Mouse (Mus musculus) ZHBTc4 (cell line): ENCODE results near the gene Gm21083.
"Not testable (repeated sequence)": the region's sequence is repeated elsewhere in the genome, so short reads cannot be mapped to it uniquely, and the experiment has no call there.

Experiments used
- DNase-seq: peaks from one replicate; pipeline ENCODE4 v3.0.0-alpha.2; 2011; ENCODE audit warnings: low read depth, low spot score

Gm21083 gene

DNA sequence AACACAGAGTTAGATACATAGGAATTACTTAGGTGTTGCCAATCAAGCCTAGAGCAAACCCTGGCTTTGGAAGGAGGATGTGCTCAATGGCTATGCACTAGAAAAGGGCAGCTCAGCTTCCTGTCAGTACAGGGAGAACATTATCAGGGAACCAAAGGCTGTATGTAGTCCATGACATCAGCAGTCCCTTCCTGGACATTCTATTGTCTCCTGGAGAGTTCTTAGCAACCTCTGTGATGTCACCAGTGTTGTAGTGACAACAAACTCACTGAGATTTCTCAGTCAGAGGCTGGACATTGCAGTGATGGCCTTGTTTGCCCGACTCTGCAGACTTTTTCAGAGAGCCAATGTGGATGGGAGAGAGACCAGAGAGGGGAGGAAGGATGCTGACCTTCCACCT lies at the start of gene Gm21083:
Gene Gm21083 (plus strand): TSS at position 301 of the 400 bp plus-strand sequence.
- not testable (repeated sequence) for DNase-seq

DNA sequence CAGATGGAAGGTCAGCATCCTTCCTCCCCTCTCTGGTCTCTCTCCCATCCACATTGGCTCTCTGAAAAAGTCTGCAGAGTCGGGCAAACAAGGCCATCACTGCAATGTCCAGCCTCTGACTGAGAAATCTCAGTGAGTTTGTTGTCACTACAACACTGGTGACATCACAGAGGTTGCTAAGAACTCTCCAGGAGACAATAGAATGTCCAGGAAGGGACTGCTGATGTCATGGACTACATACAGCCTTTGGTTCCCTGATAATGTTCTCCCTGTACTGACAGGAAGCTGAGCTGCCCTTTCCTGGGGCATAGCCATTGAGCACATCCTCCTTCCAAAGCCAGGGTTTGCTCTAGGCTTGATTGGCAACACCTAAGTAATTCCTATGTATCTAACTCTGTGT lies 48.0 kb upstream of the Gm21083 start, which contains the start of gene Gm21190:
Gene Gm21190 (minus strand): TSS at position 101 of the 400 bp plus-strand sequence.
- DNase-seq = not testable (repeated sequence)

DNA sequence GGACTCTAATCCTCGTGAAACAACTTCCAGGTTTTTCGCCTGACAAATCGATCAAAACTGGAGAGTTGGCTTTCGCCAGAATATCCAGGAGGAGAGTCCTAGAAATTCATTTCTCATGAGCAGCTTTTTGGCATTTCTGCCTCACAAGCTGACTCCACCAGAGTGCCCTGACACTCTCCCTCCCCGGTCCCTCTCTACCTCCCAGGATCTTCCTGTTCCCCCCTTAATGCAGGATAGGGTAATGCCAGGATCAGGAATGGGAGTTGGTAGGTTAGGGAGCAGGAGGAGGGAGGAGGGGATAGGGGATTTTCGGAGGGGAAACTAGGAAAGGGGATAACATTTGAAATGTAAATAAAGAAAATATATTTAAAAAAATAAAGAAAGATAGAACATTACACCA lies 28.5 kb upstream of the Gm21083 start:
- not testable (repeated sequence) for DNase-seq

- not testable (repeated sequence) for DNase-seq
Measured at GRCm38 (mm10) chr5:15549134-15549533, 28.0 kb upstream of the Gm21083 start.

DNA sequence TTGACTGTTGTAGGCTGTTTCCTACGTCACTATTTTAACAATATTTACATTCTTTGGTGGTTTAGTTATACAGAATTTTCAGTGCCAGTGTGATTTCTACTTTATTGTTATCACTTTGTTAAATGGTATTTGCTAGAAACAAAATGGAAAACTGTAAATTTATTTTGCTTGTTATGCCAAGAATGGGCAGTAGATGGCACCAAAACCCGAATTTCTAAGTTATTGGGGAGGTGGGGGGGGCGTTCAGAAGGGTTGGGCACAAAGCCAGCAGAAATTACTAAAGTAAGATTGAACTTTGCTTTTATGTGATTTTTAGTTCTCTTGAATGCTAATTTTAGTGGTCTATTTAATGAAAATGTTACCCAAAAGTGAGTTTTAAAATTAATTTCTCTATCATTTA lies 27.5 kb upstream of the Gm21083 start:
- DNase-seq = not testable (repeated sequence)

DNA sequence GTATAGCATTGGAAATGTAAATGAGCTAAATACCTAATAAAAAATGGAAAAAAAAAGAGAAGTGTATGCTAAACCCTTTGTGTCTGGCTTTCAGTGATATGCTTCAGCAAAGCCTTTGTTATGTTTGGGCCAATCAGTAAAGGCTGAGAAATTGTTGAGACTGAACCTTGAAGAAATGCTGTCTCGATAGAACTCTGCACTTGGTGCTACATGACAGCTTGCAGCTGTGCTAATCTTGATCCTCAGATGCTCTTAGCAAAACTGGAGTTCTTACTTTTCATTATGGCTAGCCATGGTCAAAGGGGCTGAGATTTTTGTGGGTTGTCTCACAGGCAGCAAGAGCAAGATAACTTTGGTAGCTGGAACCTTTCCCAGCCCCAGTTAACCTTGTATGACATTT lies 18.5 kb upstream of the Gm21083 start:
- DNase-seq = not testable (repeated sequence)

GRCm38 (mm10) chr5:15561425-15562264 lies 15.5 kb upstream of the Gm21083 start:
- DNase-seq = not testable (repeated sequence)

GRCm38 (mm10) chr5:15573735-15574134 lies 3.4 kb upstream of the Gm21083 start:
- not testable (repeated sequence) for DNase-seq

- peak; percentile 33 for DNase-seq
Measured at GRCm38 (mm10) chr5:15586351-15586750, 9.2 kb downstream of the Gm21083 start.

DNA sequence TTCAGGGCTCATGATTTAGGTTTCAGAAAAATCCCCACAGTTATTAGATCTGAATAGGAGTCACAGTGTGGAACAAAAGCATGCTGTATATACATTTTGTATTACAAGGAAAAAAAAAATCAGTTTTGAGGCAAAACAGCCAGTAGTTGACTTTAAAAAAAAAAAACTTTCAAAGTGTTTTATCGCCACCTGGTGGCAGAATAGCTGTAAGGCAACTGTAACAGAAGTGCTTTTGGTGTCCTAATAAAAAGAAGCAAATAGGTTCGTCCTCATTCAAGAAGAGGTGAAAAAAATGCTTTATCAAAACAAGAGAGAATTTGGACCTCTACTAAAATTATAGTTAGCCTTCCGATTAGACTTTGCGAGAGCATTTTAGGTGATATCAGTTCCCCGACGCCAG lies 11.2 kb downstream of the Gm21083 start:
- DNase-seq = peak; percentile 58

- DNase-seq = not testable (repeated sequence)
Measured at GRCm38 (mm10) chr5:15590635-15591034, 13.5 kb downstream of the Gm21083 start.

DNA sequence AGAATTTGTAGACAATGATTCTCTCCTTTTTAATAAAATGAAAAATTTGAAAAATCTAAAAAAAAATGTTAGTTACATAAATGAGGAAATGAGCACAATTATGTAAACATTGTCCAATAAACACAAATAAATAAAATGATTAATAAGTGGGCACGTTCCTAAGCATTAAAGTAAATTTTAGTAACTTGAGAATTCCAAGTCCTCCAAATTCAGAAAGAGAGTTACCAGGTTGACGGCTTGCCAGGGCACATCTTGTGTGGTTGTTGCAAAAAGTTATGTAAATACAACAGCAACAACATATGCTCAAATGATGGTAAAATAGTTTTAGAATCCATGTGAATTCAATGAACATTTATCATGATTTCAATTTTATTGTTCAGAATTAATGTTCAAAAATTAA lies 14.4 kb downstream of the Gm21083 start:
- not testable (repeated sequence) for DNase-seq

GRCm38 (mm10) chr5:15598831-15599230 lies 21.7 kb downstream of the Gm21083 start:
- DNase-seq = not testable (repeated sequence)

- DNase-seq = peak; percentile 36
Measured at GRCm38 (mm10) chr5:15600342-15600741, 23.2 kb downstream of the Gm21083 start.

- DNase-seq = not testable (repeated sequence)
Measured at GRCm38 (mm10) chr5:15601481-15601880, 24.3 kb downstream of the Gm21083 start.

DNA sequence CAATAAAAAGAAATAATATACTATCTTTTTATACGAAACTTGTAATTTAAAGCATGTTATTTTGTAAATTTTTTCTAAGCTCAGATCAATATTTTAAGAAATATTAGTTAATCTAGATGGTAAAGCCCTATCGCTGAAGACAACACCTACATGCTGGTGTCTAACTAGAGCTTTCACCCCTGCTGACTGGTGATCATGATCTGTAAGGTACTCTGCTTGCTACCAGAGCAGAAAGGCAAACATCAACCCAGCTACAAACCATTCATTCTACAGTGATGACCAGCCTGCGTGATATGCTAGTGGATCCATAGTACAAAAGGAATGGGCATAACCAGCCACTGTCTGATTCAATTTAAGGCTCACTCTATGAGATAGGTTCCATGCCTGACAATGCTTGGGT lies 24.8 kb downstream of the Gm21083 start:
- not testable (repeated sequence) for DNase-seq

GRCm38 (mm10) chr5:15602424-15602947 lies 25.4 kb downstream of the Gm21083 start:
- DNase-seq = not testable (repeated sequence)

DNA sequence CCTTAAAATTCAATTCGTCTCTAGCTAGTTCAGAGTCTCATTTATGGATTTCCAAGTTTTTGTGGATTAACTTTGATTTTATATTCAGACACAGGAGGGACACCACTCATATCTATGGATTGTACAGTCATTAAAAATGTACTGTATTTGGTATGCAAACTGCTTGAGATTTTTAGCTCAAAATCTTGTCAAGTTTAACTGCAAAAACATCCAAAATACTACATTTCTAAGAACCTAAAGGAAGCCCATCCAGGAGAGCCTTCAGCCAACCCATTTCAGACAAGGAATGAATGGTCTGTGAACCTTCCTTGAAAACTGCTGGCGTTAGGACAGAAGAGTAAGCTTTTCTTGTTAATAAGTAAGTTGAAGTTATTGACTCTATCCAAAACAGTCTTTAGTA lies 25.9 kb downstream of the Gm21083 start:
- DNase-seq = not testable (repeated sequence)

GRCm38 (mm10) chr5:15603585-15603984 lies 26.5 kb downstream of the Gm21083 start:
- DNase-seq = not testable (repeated sequence)

GRCm38 (mm10) chr5:15606677-15607076 lies 29.5 kb downstream of the Gm21083 start:
- DNase-seq = not testable (repeated sequence)

GRCm38 (mm10) chr5:15610695-15611094 lies 33.6 kb downstream of the Gm21083 start:
- DNase-seq = not testable (repeated sequence)

DNA sequence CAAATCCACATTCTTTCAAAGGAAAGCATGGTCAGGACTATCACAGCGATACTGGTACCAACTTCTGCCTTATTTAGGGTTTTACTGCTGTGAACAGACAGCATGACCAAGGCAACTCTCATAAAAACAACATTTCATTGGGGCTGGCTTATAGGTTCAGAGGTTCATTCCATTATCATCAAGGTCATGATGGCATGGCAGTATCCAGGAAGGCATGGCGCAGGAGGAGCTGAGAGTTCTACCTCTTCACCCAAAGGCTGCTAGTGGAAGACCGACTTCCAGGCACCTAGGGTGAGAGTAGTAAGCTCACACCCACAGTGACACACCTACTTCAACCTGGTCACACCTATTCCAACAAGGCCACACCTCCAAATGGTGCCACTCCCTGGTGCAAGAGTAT lies 39.1 kb downstream of the Gm21083 start:
- not testable (repeated sequence) for DNase-seq

GRCm38 (mm10) chr5:15618764-15619163 lies 41.6 kb downstream of the Gm21083 start, which contains the start of gene Speer4d:
Gene Speer4d, plus strand, starts transcription at chr5:15619064.
- DNase-seq = not testable (repeated sequence)
